Mouse (Mus musculus): ENCODE data around the gene Vwa2. TPM values are rescaled to one million over a fixed set of nuclear protein-coding genes. Genes with fewer than 3 reads are reported as not detected.

Gene Vwa2
- total RNA-seq (2017): not detected in 2 replicates

DNA sequence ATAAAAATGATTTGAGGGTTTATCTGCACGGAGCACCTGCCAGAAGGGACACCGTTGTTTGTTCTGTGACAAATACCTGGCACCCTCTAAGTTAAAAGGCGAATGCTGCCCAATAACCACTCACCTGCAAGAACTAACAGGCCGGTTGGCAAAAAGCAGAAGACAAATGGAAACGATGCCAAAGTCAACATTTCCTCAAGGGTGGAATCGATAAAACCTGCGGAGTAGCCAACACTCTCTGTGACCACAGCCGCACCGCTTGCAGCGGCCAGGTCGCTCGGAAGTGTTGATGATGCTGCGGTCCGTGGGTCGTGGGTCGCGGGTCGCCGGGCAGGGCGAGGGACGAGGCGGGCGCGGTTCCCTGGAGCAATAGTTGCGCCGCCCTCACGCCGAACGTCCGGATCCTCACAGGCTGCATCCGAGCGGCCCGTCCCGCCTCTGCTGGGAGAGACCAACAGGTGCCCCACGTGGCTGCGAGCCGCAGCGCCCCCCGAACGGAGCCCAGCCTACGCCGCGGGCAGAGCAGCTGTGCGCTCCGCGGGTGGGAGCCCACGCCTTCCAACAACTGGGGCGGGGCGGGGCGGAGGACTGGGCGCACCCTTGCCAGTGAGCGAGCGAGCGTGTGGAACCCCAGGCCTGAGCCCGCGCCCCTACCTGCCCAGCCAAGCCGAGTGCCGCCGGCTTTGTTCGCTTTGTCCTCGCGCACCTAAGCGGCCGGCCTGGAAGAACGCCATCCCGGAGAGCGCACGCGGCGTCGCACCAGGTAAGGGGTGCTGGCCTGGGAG is at the start of gene Vwa2:
TSS of gene Vwa2 (plus strand) at position 434 of the 785 bp plus-strand sequence.
- no peak for ATAC-seq (replicated peaks; ENCODE audit: low read depth, poor library complexity, severe bottlenecking)

GRCm38 (mm10) chr19:56826047-56826631 is 47.9 kb upstream of the Vwa2 start, which contains the start of gene Tdrd1:
Tdrd1 (plus strand) TSS chr19:56826209.
- ATAC-seq (replicated peaks; ENCODE audit: low read depth, poor library complexity, severe bottlenecking): no peak

DNA sequence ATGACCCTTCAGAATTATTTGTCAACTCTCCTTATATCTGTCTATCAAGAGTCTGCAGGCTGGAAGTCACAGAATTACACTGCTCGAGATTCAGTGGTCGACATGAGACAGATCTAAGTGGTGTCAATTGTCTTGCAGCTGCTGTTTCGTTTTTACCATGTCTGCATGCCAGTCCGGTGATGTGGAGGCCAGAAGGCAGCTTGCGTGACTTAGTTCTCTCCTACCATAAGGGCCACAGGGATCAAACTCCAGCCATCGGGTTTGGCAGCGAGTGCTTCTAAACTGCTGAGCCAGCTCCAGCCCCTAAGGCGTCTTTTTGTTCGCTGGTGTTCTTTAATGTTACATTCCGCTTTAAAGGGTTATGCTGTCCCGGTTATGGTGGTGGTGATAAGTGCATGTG is 45.7 kb upstream of the Vwa2 start:
- no peak for ATAC-seq (replicated peaks; ENCODE audit: low read depth, poor library complexity, severe bottlenecking)

GRCm38 (mm10) chr19:56829267-56829666 is 44.8 kb upstream of the Vwa2 start:
- ATAC-seq (replicated peaks; ENCODE audit: low read depth, poor library complexity, severe bottlenecking): no peak

DNA sequence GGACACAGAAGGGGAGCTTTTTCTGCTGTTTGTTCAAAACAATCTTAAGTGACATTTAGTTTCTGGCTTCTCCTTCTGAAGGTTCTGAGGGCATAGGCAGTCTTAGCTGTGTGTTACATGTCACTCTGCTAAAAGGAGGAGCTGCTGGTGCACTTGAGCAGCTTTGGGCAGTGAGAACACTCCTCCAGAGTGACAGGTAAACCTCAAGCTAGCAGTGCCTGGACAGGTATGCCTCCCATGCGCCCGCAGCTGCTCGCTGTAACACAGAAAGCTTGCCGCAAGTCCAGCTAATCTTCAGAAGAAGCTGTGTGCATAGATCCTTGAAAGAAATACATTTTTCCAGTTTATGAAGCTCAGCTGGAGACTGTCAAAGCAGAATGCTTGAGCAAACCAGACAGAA is 43.9 kb upstream of the Vwa2 start:
- ATAC-seq (replicated peaks; ENCODE audit: low read depth, poor library complexity, severe bottlenecking): no peak

- no peak for ATAC-seq (replicated peaks; ENCODE audit: low read depth, poor library complexity, severe bottlenecking)
These were observed 38.7 kb upstream of the Vwa2 start for GRCm38 (mm10) chr19:56835340-56835739.

GRCm38 (mm10) chr19:56838942-56839706 is 34.9 kb upstream of the Vwa2 start:
- ATAC-seq (replicated peaks; ENCODE audit: low read depth, poor library complexity, severe bottlenecking): no peak

- no peak for ATAC-seq (replicated peaks; ENCODE audit: low read depth, poor library complexity, severe bottlenecking)
These were observed 31.1 kb upstream of the Vwa2 start for GRCm38 (mm10) chr19:56842974-56843373.

DNA sequence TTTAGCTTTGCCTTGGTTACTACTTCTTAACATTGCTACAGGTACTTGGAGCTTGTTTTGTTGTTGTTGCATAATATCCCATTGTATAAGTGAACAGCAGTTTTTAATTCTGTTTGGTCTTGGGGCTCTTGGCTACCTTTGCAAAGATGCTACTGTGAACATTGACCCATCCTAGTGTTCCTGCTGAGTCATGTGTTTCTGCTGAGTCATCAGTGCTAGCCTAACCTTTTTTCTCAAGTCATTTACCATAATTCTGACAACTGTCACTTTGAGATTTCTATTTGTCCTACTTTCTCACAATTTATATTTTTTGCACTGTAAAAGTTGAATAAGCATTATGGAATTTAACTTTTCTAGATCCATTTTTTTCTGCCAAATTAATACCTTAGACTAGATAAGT is 21.5 kb upstream of the Vwa2 start:
- no peak for ATAC-seq (replicated peaks; ENCODE audit: low read depth, poor library complexity, severe bottlenecking)

DNA sequence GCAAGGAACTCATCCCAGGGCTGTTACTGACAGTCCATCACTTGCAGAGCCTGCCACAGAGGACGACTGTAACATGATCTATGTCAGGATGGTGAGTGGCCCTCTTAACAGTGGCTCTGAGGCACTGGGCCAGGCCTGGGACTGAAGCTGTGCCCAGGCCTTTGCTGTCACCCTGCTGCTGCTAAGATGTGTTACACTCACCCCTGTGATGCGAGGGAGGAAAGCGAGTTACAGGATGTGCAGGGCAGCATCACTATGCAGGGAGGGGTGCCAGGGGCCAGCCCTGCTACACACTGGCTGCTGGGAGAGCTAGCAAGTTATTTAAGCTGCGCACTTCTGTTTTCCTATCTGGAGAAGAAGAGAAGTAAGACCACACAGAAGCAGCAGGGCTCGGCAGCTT is 17.6 kb upstream of the Vwa2 start:
- ATAC-seq (replicated peaks; ENCODE audit: low read depth, poor library complexity, severe bottlenecking): no peak

DNA sequence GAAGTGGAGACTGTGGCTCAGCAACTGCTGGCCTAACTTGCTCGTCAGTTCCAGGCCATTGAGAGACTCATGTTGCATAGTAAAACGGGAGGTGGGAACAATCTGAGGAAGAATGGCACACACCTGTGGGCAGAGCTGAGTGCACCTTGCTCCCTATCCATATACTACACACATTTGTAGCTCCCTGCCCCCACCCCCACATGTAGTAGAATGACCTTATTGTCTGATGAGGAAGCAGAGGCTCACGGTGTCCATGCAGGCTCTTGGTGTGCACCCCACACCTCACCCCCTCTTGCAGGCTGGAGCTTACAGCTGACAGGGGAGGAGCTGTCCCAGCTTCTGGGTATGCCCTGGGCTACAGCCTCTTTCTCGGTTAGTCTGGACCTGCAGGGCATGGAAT is 6.3 kb upstream of the Vwa2 start:
- ATAC-seq (replicated peaks; ENCODE audit: low read depth, poor library complexity, severe bottlenecking): no peak

GRCm38 (mm10) chr19:56874601-56875315 is 709 bp downstream of the Vwa2 start:
- no peak for ATAC-seq (replicated peaks; ENCODE audit: low read depth, poor library complexity, severe bottlenecking)

DNA sequence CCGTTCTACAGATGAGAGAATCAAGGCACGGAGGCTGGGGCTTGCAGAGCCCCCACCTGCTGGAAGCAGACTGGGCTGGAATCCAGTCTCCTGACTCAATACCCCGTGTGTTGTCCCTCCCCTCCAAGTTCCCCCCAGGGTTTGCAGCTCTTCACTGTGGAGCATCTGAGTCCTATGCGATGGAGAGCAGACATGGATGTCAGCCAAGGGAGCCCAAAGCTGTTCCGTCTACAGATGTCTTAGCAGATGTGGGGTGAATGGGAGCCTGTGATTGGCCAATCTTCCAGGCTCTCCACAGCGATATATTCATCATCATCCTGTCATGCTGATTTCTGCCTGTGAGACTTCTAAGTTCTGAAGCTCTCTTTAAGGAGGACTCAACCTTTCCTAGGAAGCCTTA is 3.3 kb downstream of the Vwa2 start:
- ATAC-seq (replicated peaks; ENCODE audit: low read depth, poor library complexity, severe bottlenecking): no peak

GRCm38 (mm10) chr19:56887879-56888278 is 13.8 kb downstream of the Vwa2 start:
- no peak for ATAC-seq (replicated peaks; ENCODE audit: low read depth, poor library complexity, severe bottlenecking)

- ATAC-seq (replicated peaks; ENCODE audit: low read depth, poor library complexity, severe bottlenecking): no peak
These were observed 14.6 kb downstream of the Vwa2 start for GRCm38 (mm10) chr19:56888654-56889053.

GRCm38 (mm10) chr19:56891438-56891837 is 17.4 kb downstream of the Vwa2 start:
- ATAC-seq (replicated peaks; ENCODE audit: low read depth, poor library complexity, severe bottlenecking): no peak

DNA sequence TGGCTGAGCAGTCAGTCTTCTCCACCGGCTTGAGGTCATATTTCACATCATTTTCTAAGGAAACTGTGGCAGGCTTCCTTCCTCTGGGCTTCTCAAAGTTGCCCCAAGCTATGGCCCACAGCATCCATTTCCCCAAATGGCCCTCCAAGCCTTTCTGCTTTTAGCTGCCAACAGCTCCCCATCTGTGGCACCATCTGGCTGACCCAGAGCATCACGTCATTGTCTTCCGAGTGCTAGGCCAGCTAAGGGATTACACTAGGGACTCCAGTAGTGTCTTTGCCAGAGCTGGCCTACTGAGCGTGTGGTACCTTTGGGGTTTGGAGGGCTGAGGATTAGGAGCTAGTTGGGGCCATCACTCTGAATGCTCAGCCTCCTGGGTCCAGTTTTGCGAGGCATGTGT is 18.5 kb downstream of the Vwa2 start:
- no peak for ATAC-seq (replicated peaks; ENCODE audit: low read depth, poor library complexity, severe bottlenecking)

DNA sequence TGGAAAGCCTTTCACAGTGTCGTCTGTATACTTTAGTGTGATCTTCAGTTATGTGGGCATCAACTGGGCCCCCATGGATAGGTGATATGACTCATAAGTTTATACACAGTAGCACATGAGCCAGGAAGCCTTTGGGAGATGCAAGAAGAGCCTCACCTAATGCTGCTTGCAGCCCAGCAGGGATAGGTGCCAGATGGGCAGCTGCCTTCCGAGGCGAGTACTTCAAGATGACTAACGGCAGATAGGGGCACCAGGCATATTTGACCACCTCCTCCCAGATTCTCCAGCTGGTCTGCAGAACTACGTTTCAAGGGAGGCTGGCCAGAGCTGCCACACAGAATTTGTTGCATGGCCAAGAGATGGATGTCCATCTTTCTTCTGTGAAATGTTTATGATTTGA is 19.3 kb downstream of the Vwa2 start:
- no peak for ATAC-seq (replicated peaks; ENCODE audit: low read depth, poor library complexity, severe bottlenecking)

- no peak for ATAC-seq (replicated peaks; ENCODE audit: low read depth, poor library complexity, severe bottlenecking)
These were observed 23.6 kb downstream of the Vwa2 start for GRCm38 (mm10) chr19:56897654-56898053.

DNA sequence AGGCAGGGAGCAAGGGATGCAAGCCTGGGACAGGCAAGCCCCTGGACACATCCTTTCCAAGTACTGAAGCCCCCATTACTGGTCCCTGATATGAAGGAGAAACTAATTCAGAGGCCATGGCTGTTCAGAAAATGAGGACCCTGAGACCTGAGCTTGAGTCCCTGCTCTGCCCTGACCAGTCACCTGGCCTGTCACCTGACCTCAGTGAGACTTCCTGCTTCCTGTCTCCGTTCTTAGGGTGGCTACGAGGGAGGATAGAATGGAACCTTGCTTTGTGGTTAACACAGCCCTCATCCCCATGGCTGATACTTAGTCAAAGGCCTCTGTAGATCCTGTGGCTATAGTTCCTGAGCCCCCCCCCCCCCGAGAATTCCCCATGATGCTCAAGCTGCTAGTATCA is 30.0 kb downstream of the Vwa2 start:
- no peak for ATAC-seq (replicated peaks; ENCODE audit: low read depth, poor library complexity, severe bottlenecking)
